Mouse (Mus musculus): ENCODE measurements around the gene Acy3. TPM values are rescaled to one million over a fixed set of nuclear protein-coding genes. Genes with fewer than 3 reads are reported as not detected.
A peak's percentile ranks its signal among the peaks of the same experiment; 100 is the strongest.

Acy3 gene
- polyA plus RNA-seq (2012; ENCODE audit: insufficient read depth, insufficient read length, low replicate concordance, missing spikeins): not detected in 2 replicates

DNA sequence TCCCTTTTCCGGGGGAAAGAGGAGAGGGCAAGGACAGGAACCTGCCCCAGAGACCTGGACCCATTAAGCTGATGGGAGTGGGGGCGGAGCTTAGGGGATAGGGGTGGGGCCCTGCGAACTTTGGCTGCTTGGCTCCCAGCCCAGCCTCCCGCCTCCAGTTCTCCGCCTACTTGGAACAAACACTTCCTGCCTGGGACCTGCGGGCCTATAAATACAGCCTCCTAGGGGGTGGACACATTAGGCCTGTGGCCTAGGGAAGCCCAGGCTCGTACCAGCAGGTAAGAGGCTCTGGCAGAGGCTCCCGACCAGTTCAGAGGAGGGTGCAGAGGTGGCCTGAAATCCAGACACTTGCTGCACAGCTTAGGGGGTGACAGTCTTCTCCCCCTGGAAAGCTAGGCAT, at the start of gene Acy3:
Gene Acy3, plus strand, starts transcription at position 237 of the 400 bp plus-strand sequence.
- 28% methylated on average over 8 of the region's 8 CpGs for WGBS
- TF ChIP-seq CTCF (IDR thresholded peaks at IDR 0.05; ENCODE audit: insufficient read depth, low read depth, low read length) (no peak), POLR2A (IDR thresholded peaks at IDR 0.05; ENCODE audit: insufficient read depth, low read depth, low read length) (no peak)
- no peak within 1 kb of the TSS for H3K4me3 ChIP-seq (ENCODE audit: insufficient read depth, low read depth, low read length)
- peaks cover 16% of the 10 kb centered on the region for H3K4me1 ChIP-seq (ENCODE audit: control insufficient read depth, insufficient read depth, low read length)
- 0 out of 2 replicates have a peak within 1 kb of the TSS, but pooled peaks have one; percentile 2 for H3K27ac ChIP-seq (ENCODE audit: insufficient read depth, low read depth, low read length)

DNA sequence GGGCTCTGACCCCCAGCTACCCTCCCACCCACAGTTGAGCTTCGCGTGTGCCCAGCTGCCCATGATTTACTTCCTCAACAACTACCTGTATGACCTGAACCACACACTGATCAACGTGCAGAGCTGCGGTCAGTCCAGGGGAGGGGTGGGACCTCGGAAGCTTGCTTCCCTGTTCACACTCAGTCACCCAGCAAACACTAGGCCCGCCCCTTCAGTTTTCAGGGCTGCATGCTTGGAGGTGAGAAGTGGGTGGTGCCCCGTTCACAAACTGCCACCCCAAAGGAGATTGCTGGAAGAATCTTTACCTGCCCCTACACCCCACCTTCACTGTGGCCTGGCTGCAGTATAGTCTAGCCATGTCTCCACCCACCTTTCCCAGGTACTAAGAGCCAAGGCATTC, 44.1 kb upstream of the Acy3 start:
- 84% methylated on average over 7 of the region's 7 CpGs for WGBS
- H3K27ac ChIP-seq (ENCODE audit: insufficient read depth, low read depth, low read length): no peak overlapping the region
- peaks cover 3% of the 10 kb centered on the region for H3K4me1 ChIP-seq (ENCODE audit: control insufficient read depth, insufficient read depth, low read length)
- H3K4me3 ChIP-seq (ENCODE audit: insufficient read depth, low read depth, low read length): no peak overlapping the region
- no peak for TF ChIP-seq CTCF (IDR thresholded peaks at IDR 0.05; ENCODE audit: insufficient read depth, low read depth, low read length)
- TF ChIP-seq POLR2A (IDR thresholded peaks at IDR 0.05; ENCODE audit: insufficient read depth, low read depth, low read length): no peak

DNA sequence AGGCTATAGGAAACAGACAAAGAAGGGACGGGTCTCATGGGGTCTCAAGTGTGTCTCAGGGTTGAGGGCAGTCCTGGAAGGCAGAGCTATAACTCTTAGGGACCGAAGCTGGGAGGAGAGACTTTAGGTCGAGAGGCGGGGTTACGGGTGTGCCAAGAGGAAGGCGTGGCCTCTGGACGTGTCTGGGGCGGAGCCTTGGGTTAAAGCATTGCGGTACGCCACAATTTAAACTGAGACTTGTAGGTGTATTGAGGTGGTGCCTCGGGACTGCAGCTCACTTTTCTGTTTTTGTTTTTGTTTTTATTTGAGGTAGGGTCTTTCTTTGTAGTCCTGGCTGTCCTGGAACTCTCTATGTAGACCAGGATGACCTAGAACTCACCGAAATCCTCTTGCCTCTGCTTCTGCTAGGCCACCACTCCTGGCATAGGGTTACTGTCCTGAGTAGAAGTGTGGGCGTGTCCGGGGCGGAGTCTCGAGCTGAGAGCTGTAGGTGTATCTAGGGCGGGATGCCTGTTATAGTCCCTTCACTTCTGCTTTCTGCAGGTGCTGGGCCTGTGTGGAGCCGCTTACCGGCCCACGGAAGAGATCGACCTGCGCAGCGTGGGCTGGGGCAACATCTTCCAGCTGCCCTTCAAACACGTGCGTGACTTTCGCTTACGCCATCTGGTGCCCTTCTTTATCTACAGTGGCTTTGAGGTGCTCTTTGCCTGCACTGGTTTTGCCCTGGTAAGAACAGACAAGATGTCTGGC, 43.2 kb upstream of the Acy3 start:
- H3K27ac ChIP-seq (ENCODE audit: insufficient read depth, low read depth, low read length): no peak overlapping the region
- 32% methylated on average over 27 of the region's 27 CpGs for WGBS
- H3K4me1 ChIP-seq (ENCODE audit: control insufficient read depth, insufficient read depth, low read length): peaks cover 3% of the 10 kb centered on the region
- no peak overlapping the region for H3K4me3 ChIP-seq (ENCODE audit: insufficient read depth, low read depth, low read length)
- TF ChIP-seq CTCF (IDR thresholded peaks at IDR 0.05; ENCODE audit: insufficient read depth, low read depth, low read length) (no peak), POLR2A (IDR thresholded peaks at IDR 0.05; ENCODE audit: insufficient read depth, low read depth, low read length) (no peak)

DNA sequence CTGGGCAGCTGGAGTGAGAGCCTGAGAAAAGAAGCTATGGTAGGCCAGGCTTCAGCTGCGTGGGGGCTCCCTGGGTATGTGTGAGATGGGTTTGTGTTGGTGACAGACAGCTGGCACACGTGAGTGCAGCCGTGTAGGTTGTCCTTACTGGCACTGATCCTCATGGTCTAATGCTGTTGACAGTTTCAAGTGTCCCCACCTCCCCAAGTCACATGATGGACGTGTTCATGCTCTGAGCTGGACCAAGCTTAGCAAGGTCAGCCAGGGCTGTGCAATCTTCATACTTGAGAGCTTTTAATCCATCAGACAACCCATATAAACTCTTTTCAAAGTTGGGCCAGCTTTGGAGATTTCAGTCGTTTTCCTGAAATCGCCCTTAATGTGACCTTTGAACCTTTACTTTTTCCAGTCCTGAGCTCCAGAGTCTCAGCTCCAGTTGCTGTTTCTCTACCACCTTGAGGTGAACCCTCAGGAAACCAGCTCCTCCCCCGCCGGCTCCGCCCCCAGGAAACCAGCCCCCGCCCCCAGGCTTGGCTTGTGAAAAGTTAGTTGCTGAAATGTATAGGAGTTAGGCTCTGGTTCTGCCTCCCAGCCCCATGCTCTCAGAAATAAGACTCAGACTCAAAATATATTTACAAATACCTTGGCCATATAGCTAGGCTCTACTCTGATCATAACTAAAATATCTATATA, 40.4 kb upstream of the Acy3 start:
- TF ChIP-seq CTCF (IDR thresholded peaks at IDR 0.05; ENCODE audit: insufficient read depth, low read depth, low read length): no peak
- no peak for TF ChIP-seq POLR2A (IDR thresholded peaks at IDR 0.05; ENCODE audit: insufficient read depth, low read depth, low read length)
- no peak overlapping the region for H3K4me3 ChIP-seq (ENCODE audit: insufficient read depth, low read depth, low read length)
- H3K4me1 ChIP-seq (ENCODE audit: control insufficient read depth, insufficient read depth, low read length): peaks cover 3% of the 10 kb centered on the region
- no peak overlapping the region for H3K27ac ChIP-seq (ENCODE audit: insufficient read depth, low read depth, low read length)
- WGBS: 36% methylated on average over 10 of the region's 10 CpGs

DNA sequence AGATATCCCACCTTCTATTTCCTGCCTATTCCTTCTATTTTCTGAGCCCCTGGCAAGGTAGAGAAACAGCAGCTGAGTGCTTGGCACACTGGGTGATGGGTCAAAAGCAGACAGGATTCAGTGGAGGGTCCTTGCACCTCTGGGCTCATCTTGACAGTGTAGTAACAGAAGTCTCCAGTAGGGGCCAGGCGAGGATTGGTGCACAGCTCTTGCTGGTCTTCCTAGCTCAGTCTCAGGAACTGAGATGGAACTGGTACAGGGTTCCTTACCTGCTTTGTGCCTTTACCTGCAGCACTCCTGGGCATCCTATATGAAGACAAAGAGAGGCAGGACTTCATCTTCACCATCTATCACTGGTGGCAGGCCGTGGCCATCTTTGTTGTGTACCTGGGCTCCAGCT, 39.7 kb upstream of the Acy3 start:
- Histone ChIP-seq H3K27ac (ENCODE audit: insufficient read depth, low read depth, low read length) (no peak overlapping the region), H3K4me1 (ENCODE audit: control insufficient read depth, insufficient read depth, low read length) (peaks cover 3% of the 10 kb centered on the region), H3K4me3 (ENCODE audit: insufficient read depth, low read depth, low read length) (no peak overlapping the region)
- 24% methylated on average over 2 of the region's 2 CpGs for WGBS
- no peak for TF ChIP-seq POLR2A (IDR thresholded peaks at IDR 0.05; ENCODE audit: insufficient read depth, low read depth, low read length)
- peak; percentile 36; the same call in 1 of the 2 replicates for TF ChIP-seq CTCF (IDR thresholded peaks at IDR 0.05; ENCODE audit: insufficient read depth, low read depth, low read length)

DNA sequence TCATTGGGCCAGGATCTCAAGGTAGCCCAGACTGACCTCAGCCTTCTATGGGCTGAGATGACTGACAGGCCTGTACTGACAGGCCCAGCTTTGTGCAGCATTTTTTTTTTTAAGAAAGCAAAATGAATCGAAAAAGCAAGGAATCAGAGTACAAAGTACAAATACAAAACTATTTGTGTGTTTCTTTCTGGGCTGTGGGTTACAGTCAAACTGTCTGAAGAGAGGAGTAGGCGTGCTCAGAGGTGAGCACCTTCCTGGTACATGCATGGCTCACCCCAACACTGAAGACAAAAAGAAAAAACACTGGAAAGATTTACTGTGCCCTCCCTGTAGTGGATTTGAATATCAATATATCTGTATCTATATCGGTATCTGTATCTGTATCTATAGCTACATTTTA, 38.6 kb upstream of the Acy3 start:
- 84% methylated on average over 3 of the region's 3 CpGs for WGBS

DNA sequence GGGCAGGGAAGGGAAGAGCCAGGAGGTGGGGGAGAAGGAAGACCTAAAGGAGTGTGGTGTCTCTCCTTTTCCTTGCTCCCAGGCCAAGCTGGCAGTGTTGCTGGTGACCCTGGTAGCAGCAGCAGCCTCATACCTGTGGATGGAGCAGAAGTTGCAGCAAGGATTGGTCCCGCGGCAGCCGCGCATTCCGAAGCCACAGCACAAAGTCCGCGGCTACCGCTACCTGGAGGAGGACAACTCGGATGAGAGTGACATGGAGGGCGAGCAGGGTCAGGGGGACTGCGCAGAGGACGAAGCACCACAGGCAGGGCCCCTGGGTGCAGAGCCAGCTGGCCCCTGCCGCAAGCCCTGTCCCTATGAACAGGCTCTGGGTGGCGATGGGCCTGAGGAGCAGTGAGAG, 37.8 kb upstream of the Acy3 start:
- Histone ChIP-seq H3K4me3 (ENCODE audit: insufficient read depth, low read depth, low read length) (no peak overlapping the region), H3K4me1 (ENCODE audit: control insufficient read depth, insufficient read depth, low read length) (no peaks in the 10 kb centered on the region), H3K27ac (ENCODE audit: insufficient read depth, low read depth, low read length) (no peak overlapping the region)
- 77% methylated on average over 14 of the region's 14 CpGs for WGBS
- TF ChIP-seq CTCF (IDR thresholded peaks at IDR 0.05; ENCODE audit: insufficient read depth, low read depth, low read length): no peak
- no peak for TF ChIP-seq POLR2A (IDR thresholded peaks at IDR 0.05; ENCODE audit: insufficient read depth, low read depth, low read length)

More for the DNA sequence above, 38.6 kb upstream of the Acy3 start:
- TF ChIP-seq CTCF (IDR thresholded peaks at IDR 0.05; ENCODE audit: insufficient read depth, low read depth, low read length): no peak
- TF ChIP-seq POLR2A (IDR thresholded peaks at IDR 0.05; ENCODE audit: insufficient read depth, low read depth, low read length): no peak
- Histone ChIP-seq H3K4me1 (ENCODE audit: control insufficient read depth, insufficient read depth, low read length) (peaks cover 3% of the 10 kb centered on the region), H3K4me3 (ENCODE audit: insufficient read depth, low read depth, low read length) (no peak overlapping the region), H3K27ac (ENCODE audit: insufficient read depth, low read depth, low read length) (no peak overlapping the region)

DNA sequence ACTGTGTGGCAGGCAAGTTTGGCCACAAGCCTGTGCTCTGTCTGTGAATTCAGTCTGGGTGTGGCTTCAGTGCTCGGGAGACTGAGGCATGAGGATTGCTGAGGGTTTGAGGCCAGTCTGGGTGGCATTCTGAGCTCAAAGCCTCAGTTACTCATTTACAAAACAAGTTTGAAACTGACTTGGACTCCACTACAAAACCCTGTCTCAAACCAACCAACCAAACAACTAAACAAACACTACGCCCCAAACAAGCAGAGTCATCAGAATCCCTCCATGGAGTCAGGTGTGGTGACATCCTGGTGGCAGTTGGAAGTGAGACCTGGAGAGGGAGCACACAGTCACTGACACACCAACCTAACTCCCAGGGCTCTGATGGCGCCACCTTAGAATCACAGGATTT, 36.0 kb upstream of the Acy3 start:
- no peak overlapping the region for H3K4me3 ChIP-seq (ENCODE audit: insufficient read depth, low read depth, low read length)
- WGBS: 90% methylated on average over 3 of the region's 3 CpGs

DNA sequence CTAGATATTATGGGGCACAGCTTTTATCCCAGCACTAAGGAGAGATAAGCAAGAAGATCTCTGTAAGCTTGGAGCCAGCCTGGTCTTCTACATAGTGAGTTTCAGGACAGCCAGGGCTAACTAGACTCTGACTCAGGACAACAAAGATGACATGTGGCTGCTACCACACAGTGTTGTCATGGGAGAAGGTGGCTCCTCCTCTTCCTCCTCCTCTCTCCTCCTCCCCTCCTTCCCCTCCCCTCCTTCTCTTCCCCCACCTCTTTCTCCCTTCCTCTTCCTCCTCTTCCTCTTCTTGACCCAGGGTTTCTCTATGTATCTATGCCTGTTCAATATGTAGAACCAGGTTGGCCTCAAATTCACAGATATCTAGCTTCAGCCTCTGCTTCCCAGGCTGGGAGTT, 34.9 kb upstream of the Acy3 start:
- H3K4me1 ChIP-seq (ENCODE audit: control insufficient read depth, insufficient read depth, low read length): no peaks in the 10 kb centered on the region
- no peak overlapping the region for H3K4me3 ChIP-seq (ENCODE audit: insufficient read depth, low read depth, low read length)
- TF ChIP-seq POLR2A (IDR thresholded peaks at IDR 0.05; ENCODE audit: insufficient read depth, low read depth, low read length) (no peak), CTCF (IDR thresholded peaks at IDR 0.05; ENCODE audit: insufficient read depth, low read depth, low read length) (no peak)

More for the DNA sequence above, 36.0 kb upstream of the Acy3 start:
- TF ChIP-seq POLR2A (IDR thresholded peaks at IDR 0.05; ENCODE audit: insufficient read depth, low read depth, low read length) (no peak), CTCF (IDR thresholded peaks at IDR 0.05; ENCODE audit: insufficient read depth, low read depth, low read length) (no peak)
- Histone ChIP-seq H3K4me1 (ENCODE audit: control insufficient read depth, insufficient read depth, low read length) (no peaks in the 10 kb centered on the region), H3K27ac (ENCODE audit: insufficient read depth, low read depth, low read length) (no peak overlapping the region)

More for the DNA sequence above, 34.9 kb upstream of the Acy3 start:
- no peak overlapping the region for H3K27ac ChIP-seq (ENCODE audit: insufficient read depth, low read depth, low read length)
